Mouse (Mus musculus): ENCODE data around the gene B3gnt6.

B3gnt6 gene

GRCm38 (mm10) chr7:98150525-98150924 lies 48.8 kb downstream of the B3gnt6 start:
- DNase-seq (ENCODE audit: low spot score in 2 of 2) = no peak

GRCm38 (mm10) chr7:98149802-98150201 lies 49.5 kb downstream of the B3gnt6 start:
- no peak for DNase-seq (ENCODE audit: low spot score in 2 of 2)

DNA sequence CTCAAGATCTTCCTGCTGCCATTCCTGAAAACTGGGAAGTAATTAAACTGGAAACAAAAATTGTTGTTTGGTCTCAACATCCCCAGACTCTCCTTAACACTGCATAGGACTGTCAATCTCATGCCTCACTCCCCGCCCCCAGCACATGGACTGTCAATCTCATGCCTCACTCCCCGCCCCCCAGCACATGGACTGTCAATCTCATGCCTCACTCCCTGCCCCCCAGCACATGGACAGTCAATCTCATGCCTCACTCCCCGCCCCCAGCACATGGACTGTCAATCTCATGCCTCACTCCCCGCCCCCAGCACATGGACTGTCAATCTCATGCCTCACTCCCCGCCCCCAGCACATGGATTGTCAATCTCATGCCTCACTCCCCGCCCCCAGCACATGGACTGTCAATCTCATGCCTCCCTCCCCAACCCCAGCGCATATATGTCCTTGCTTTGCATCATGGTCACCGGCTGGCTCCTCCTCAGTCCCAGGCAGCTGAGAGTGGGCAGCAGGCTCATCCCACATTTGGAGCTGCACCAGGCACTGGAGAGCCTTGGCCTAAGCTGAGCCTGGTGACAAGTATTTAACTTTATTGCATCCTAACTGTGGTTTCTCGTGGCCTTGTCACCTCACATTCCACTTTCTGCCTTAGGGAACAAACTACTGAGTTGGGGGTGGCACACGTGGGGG lies 50.4 kb downstream of the B3gnt6 start:
- no peak for DNase-seq (ENCODE audit: low spot score in 2 of 2)

GRCm38 (mm10) chr7:98147766-98148165 lies 51.5 kb downstream of the B3gnt6 start:
- DNase-seq (ENCODE audit: low spot score in 2 of 2) = no peak

DNA sequence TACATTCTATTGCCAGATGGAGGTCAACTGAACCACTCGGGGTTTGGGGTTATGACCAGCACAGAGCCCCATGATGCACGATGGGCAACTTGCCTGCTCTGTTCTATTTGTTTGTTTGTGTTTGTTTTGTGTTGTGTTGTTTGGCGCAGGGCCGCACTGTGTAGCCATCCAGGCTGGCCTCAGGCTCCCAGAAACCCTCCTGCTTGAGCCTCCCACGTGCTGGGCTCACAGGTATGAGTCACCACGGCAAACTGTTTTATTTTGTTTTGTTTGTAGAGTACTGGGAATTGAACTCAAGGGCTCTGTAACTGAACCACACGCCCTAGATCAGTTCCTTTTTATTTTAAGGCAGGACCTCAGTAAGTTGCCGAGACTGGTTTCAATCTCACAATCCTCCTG lies 52.8 kb downstream of the B3gnt6 start:
- peak in 1 of 2 experiments; percentile 47 for DNase-seq (ENCODE audit: low spot score in 2 of 2)

DNA sequence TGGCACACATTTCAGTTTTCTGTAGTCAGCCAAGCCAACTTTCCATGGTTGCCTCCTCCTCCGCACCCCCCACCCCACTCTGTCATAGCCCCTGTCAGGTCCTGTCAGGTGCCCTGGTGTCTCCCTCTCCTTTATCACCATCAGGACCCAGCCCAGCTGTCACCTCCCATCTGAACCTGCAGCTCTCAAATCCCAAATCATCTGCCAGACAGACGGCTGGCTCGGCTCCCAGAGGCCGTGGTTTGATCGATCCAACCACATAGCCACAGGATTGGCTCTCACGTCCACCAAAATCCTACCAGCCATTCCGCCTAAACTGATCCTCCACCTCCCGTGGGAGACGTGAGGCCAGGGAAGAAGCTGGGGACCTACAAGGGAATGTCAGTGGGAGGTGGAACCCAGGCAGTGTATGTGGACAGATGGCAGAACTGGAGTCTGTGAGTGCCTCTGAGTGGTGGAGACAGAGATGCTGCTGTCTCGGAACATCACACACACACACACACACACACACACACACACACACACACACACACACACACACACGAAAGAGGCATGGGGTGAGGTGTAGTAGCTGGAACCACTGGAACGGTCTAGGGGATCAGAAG lies 53.3 kb downstream of the B3gnt6 start:
- DNase-seq (ENCODE audit: low spot score in 2 of 2) = no peak

- DNase-seq (ENCODE audit: low spot score in 2 of 2) = no peak
Observed at GRCm38 (mm10) chr7:98145402-98145801, 53.9 kb downstream of the B3gnt6 start, which contains the start of gene Omp. Omp (minus strand) TSS chr7:98145502.

DNA sequence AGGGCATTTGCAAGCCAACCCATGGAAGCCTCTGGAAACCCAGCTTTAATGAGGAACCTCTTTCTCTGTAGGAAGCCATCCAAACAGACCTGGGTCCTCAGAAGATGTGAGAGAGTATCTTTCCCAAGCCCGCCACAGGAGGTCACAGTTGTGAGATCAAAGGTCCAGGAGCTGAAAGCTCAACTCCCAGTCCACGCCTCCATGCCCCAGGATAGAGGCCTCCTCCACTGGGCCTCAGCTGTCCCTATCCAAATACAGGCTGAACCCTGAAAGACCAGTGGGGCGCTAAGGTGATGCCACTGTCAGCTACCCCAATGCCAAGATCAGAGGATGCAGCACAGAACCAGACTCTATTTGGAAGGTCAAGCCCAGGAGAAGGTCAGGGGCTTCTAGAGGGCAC lies 56.6 kb downstream of the B3gnt6 start:
- no peak for DNase-seq (ENCODE audit: low spot score in 2 of 2)

Measured in right cerebral cortex, adult 2 months (tissue).